ENCODE assay signal across 18 mouse cellular contexts in genomic region chr9:65742777-65743176, GRCm38 (mm10).
A peak's percentile ranks its signal among the peaks of the same experiment; 100 is the strongest.
DNase-seq lines count a peak whose midpoint lies in the region; ATAC-seq and TF ChIP-seq lines count a peak whose summit lies in the region.
"Had no signal": no experiment of that assay in that cellular context is flagged by ENCODE, and none has a peak within 500 bp of the region (broad histone marks: within the 10 kb centered on the region; RNA-seq: fewer than 3 reads in every experiment).

No protein-coding gene starts in this region.

- no peaks in the 10 kb centered on the region for H3K36me3 ChIP-seq in hindbrain, embryonic 13.5 days
- H3K36me3 ChIP-seq in hindbrain, embryonic 10.5 days = peaks cover 20% of the 10 kb centered on the region
- no peaks in the 10 kb centered on the region for H3K36me3 ChIP-seq in midbrain, embryonic 14.5 days (ENCODE audit: control insufficient read depth, insufficient read depth, low read length)
- no peaks in the 10 kb centered on the region for H3K36me3 ChIP-seq in midbrain, embryonic 16.5 days (ENCODE audit: control insufficient read depth, insufficient read depth, low read length)
- no peaks in the 10 kb centered on the region for H3K36me3 ChIP-seq in hindbrain, postnatal 0 days (ENCODE audit: insufficient read depth, low read length)
- H3K36me3 ChIP-seq in neural tube, embryonic 15.5 days = no peaks in the 10 kb centered on the region
- H3K36me3 ChIP-seq: forebrain, embryonic 15.5 days; intestine, embryonic 15.5 days had no signal

- H3K4me3 ChIP-seq in hindbrain, embryonic 13.5 days = no peak overlapping the region
- H3K4me3 ChIP-seq in hindbrain, embryonic 10.5 days = no peak overlapping the region
- H3K4me3 ChIP-seq in midbrain, embryonic 14.5 days (replicated peaks; ENCODE audit: low read depth, low read length) = no peak overlapping the region
- no peak overlapping the region for H3K4me3 ChIP-seq in midbrain, embryonic 16.5 days (ENCODE audit: low read depth, low read length)
- no peak overlapping the region for H3K4me3 ChIP-seq in hindbrain, postnatal 0 days (ENCODE audit: low read length)
- no peak overlapping the region for H3K4me3 ChIP-seq in neural tube, embryonic 15.5 days (replicated peaks)
- H3K4me3 ChIP-seq: embryonic facial prominence, embryonic 15.5 days; erythroblast, embryonic 14.5 days; forebrain, embryonic 10.5 days; forebrain, embryonic 15.5 days; heart, embryonic 12.5 days; intestine, embryonic 15.5 days had no signal

- no peak for TF ChIP-seq CTCF in hindbrain, postnatal 0 days (IDR thresholded peaks at IDR 0.05; ENCODE audit: low read depth)

- WGBS in hindbrain, embryonic 13.5 days = 88% methylated on average over 3 of the region's 3 CpGs
- 93% methylated on average over 3 of the region's 3 CpGs for whole genome bisulfite sequencing in hindbrain, embryonic 10.5 days
- WGBS in midbrain, embryonic 14.5 days = 93% methylated on average over 3 of the region's 3 CpGs
- WGBS in midbrain, embryonic 16.5 days = 88% methylated on average over 3 of the region's 3 CpGs
- WGBS in hindbrain, postnatal 0 days = 81% methylated on average over 3 of the region's 3 CpGs
- WGBS in neural tube, embryonic 15.5 days = 83% methylated on average over 3 of the region's 3 CpGs

- no peaks in the 10 kb centered on the region for H3K9me3 ChIP-seq in hindbrain, embryonic 13.5 days
- H3K9me3 ChIP-seq in hindbrain, embryonic 10.5 days = no peaks in the 10 kb centered on the region
- H3K9me3 ChIP-seq in midbrain, embryonic 14.5 days (ENCODE audit: control insufficient read depth, low read length) = no peaks in the 10 kb centered on the region
- no peaks in the 10 kb centered on the region for H3K9me3 ChIP-seq in midbrain, embryonic 16.5 days (replicated peaks; ENCODE audit: control insufficient read depth, low read length, poor library complexity, severe bottlenecking)
- H3K9me3 ChIP-seq in hindbrain, postnatal 0 days (ENCODE audit: low read length) = no peaks in the 10 kb centered on the region
- no peaks in the 10 kb centered on the region for H3K9me3 ChIP-seq in neural tube, embryonic 15.5 days (replicated peaks)
- H3K9me3 ChIP-seq: embryonic facial prominence, embryonic 15.5 days; forebrain, embryonic 15.5 days; heart, embryonic 12.5 days; intestine, embryonic 15.5 days had no signal

- DNase-seq in hindbrain, embryonic 10.5 days (ENCODE audit: low spot score) = no peak
- no peak for DNase-seq in midbrain, embryonic 14.5 days
- DNase-seq in hindbrain, postnatal 0 days (ENCODE audit: low spot score) = no peak
- DNase-seq: adrenal gland, adult 2 months; adrenal gland, postnatal 25 days; cerebellum, adult 2 months; embryo, embryonic 11 days; gastrocnemius, postnatal 10 days had no signal

- H3K4me1 ChIP-seq in hindbrain, embryonic 13.5 days (replicated peaks) = peaks cover 44% of the 10 kb centered on the region
- H3K4me1 ChIP-seq in hindbrain, embryonic 10.5 days (replicated peaks) = peaks cover 36% of the 10 kb centered on the region
- H3K4me1 ChIP-seq in midbrain, embryonic 14.5 days (ENCODE audit: control insufficient read depth, insufficient read depth, low read length) = peaks cover 42% of the 10 kb centered on the region
- peaks cover 35% of the 10 kb centered on the region for H3K4me1 ChIP-seq in midbrain, embryonic 16.5 days (ENCODE audit: control insufficient read depth, insufficient read depth, low read length)
- H3K4me1 ChIP-seq in hindbrain, postnatal 0 days (ENCODE audit: insufficient read depth, low read length) = peaks cover 16% of the 10 kb centered on the region
- H3K4me1 ChIP-seq in neural tube, embryonic 15.5 days = peaks cover 45% of the 10 kb centered on the region

- no peaks in the 10 kb centered on the region for H3K27me3 ChIP-seq in hindbrain, embryonic 13.5 days
- no peaks in the 10 kb centered on the region for H3K27me3 ChIP-seq in hindbrain, embryonic 10.5 days (ENCODE audit: insufficient read depth, poor library complexity, severe bottlenecking)
- no peaks in the 10 kb centered on the region for H3K27me3 ChIP-seq in midbrain, embryonic 14.5 days (ENCODE audit: control insufficient read depth, insufficient read depth, low read length)
- no peaks in the 10 kb centered on the region for H3K27me3 ChIP-seq in midbrain, embryonic 16.5 days (ENCODE audit: control insufficient read depth, insufficient read depth, low read depth, low read length)
- no peaks in the 10 kb centered on the region for H3K27me3 ChIP-seq in hindbrain, postnatal 0 days (ENCODE audit: insufficient read depth, low read length)
- no peaks in the 10 kb centered on the region for H3K27me3 ChIP-seq in neural tube, embryonic 15.5 days (replicated peaks)
- H3K27me3 ChIP-seq: embryonic facial prominence, embryonic 15.5 days; forebrain, embryonic 15.5 days; heart, embryonic 12.5 days; intestine, embryonic 15.5 days had no signal

- H3K9ac ChIP-seq in hindbrain, embryonic 13.5 days = no peak overlapping the region
- H3K9ac ChIP-seq in midbrain, embryonic 14.5 days (replicated peaks; ENCODE audit: low read length) = no peak overlapping the region
- H3K9ac ChIP-seq in midbrain, embryonic 16.5 days (ENCODE audit: low read depth, low read length) = no peak overlapping the region
- no peak overlapping the region for H3K9ac ChIP-seq in hindbrain, postnatal 0 days (replicated peaks; ENCODE audit: low read length)
- no peak overlapping the region for H3K9ac ChIP-seq in neural tube, embryonic 15.5 days (replicated peaks)
- H3K9ac ChIP-seq: embryonic facial prominence, embryonic 15.5 days; forebrain, embryonic 15.5 days; heart, embryonic 12.5 days; intestine, embryonic 15.5 days had no signal

- H3K27ac ChIP-seq in hindbrain, embryonic 13.5 days = peak overlapping the region; percentile 90
- H3K27ac ChIP-seq in hindbrain, embryonic 10.5 days = no peak overlapping the region
- 0 out of 2 replicates have a peak overlapping the region, but pooled peaks have one; percentile 90 for H3K27ac ChIP-seq in midbrain, embryonic 14.5 days (replicated peaks; ENCODE audit: low read depth, low read length)
- H3K27ac ChIP-seq in midbrain, embryonic 16.5 days (ENCODE audit: low read length) = no peak overlapping the region
- peak overlapping the region; percentile 85; the same call in 1 of the 2 replicates for H3K27ac ChIP-seq in hindbrain, postnatal 0 days
- H3K27ac ChIP-seq in neural tube, embryonic 15.5 days (replicated peaks) = 0 out of 2 replicates have a peak overlapping the region, but pooled peaks have one; percentile 86
- H3K27ac ChIP-seq: embryonic facial prominence, embryonic 15.5 days; forebrain, embryonic 10.5 days; intestine, embryonic 15.5 days had no signal

- no peak overlapping the region for H3K4me2 ChIP-seq in hindbrain, embryonic 13.5 days
- no peak overlapping the region for H3K4me2 ChIP-seq in midbrain, embryonic 14.5 days (ENCODE audit: low read length)
- H3K4me2 ChIP-seq in midbrain, embryonic 16.5 days (ENCODE audit: low read length) = no peak overlapping the region
- no peak overlapping the region for H3K4me2 ChIP-seq in hindbrain, postnatal 0 days (ENCODE audit: low read depth, low read length)
- H3K4me2 ChIP-seq in neural tube, embryonic 15.5 days = no peak overlapping the region
- H3K4me2 ChIP-seq: embryonic facial prominence, embryonic 15.5 days; forebrain, embryonic 15.5 days; heart, embryonic 12.5 days; intestine, embryonic 15.5 days had no signal

- ATAC-seq in hindbrain, embryonic 13.5 days (ENCODE audit: low FRiP score) = no peak
- no peak for ATAC-seq in midbrain, embryonic 14.5 days (ENCODE audit: low FRiP score, low TSS enrichment)
- ATAC-seq in midbrain, embryonic 16.5 days = no peak
- no peak for ATAC-seq in hindbrain, postnatal 0 days
- no peak for ATAC-seq in neural tube, embryonic 15.5 days (ENCODE audit: low FRiP score)
- ATAC-seq in cerebellum, adult (ENCODE audit: insufficient number of reproducible peaks, low FRiP score, low TSS enrichment) = no peak
- ATAC-seq: forebrain, embryonic 15.5 days; intestine, embryonic 15.5 days had no signal

Comparison
In these comparisons a context has a peak if more than half of its experiments do, and no peak if none do; other contexts are left out.
1. H3K27ac ChIP-seq: peak in hindbrain, embryonic 13.5 days (single experiment), midbrain, embryonic 14.5 days (single experiment), hindbrain, postnatal 0 days (single experiment) and neural tube, embryonic 15.5 days (single experiment); none in hindbrain, embryonic 10.5 days (single experiment) and midbrain, embryonic 16.5 days (single experiment).